Mouse (Mus musculus): ENCODE data around the gene Srprb. TPM values are rescaled to one million over a fixed set of nuclear protein-coding genes. Genes with fewer than 3 reads are reported as not detected.

Gene Srprb
- polyA plus RNA-seq, 1 experiment from 2014 or later = 65.9 TPM

DNA sequence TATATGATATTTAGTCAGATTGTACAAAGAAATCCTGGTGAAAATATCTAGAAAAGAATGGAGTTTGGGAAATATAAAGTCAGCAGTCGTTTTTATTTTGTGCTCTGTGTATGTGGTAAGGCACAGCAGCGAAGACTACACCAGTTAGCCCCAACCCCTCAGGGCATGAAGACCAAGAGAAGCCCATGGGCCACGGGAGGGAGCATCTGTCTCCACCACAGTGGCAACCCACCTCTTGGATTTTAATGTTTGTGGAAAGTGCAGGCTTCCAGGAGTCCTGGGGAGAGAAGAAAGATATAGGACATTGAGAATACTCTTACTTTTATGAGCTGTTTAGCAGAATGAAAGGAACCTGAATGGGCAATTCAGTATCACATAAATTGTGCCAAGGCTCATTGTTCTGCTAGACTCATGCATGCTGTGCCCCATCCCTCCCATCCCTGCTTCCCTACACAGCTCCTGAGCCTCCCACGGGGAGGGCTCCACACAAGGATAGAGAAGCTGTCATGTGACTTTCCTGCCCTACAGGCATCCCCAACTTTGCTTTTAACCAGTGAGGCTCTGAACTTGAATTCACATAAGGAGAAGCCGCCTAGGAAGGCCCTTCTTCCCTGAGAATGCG is 7.0 kb upstream of the Srprb start:
- no peaks in the 10 kb centered on the region for H3K36me3 ChIP-seq
- ATAC-seq (ENCODE audit: insufficient number of reproducible peaks, low FRiP score, low TSS enrichment, low read depth) = no peak

DNA sequence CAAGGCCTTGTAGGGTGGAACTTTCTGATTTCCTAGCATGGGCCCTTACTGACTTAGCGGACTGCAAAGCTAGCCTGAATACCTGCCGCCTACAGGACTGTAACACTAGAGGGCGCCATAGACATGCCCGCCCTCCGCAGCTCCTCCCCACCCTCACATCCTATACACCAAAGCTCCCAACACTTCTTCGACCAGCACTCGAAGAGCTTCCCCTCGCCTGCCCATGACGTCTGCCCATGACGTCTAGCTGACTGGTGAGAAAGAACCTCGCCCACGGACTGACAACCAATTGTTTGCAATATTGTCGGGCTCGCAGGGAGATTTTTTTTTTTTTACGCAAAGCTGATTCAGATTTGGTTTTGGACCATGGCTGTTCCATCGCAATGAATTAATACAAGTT is 5.9 kb upstream of the Srprb start:
- peak; percentile 77 for ATAC-seq (ENCODE audit: insufficient number of reproducible peaks, low FRiP score, low TSS enrichment, low read depth)
- Histone ChIP-seq H3K9ac (no peak overlapping the region), H3K4me3 (replicated peaks) (peak overlapping the region; percentile 36), H3K27me3 (no peaks in the 10 kb centered on the region), H3K4me2 (replicated peaks) (peak overlapping the region; percentile 56), H3K4me1 (peaks cover 4% of the 10 kb centered on the region; the same call in 1 of the 2 replicates), H3K9me3 (replicated peaks) (no peaks in the 10 kb centered on the region), H3K27ac (replicated peaks) (no peak overlapping the region), H3K36me3 (no peaks in the 10 kb centered on the region)
- WGBS = 6% methylated on average over 16 of the region's 16 CpGs

More for the DNA sequence above, 7.0 kb upstream of the Srprb start:
- Histone ChIP-seq H3K4me2 (replicated peaks) (no peak overlapping the region), H3K9ac (no peak overlapping the region), H3K27me3 (no peaks in the 10 kb centered on the region), H3K4me1 (peaks cover 4% of the 10 kb centered on the region; the same call in 1 of the 2 replicates), H3K27ac (replicated peaks) (no peak overlapping the region), H3K4me3 (replicated peaks) (no peak overlapping the region), H3K9me3 (replicated peaks) (no peaks in the 10 kb centered on the region)
- WGBS = 47% methylated on average over 6 of the region's 6 CpGs

DNA sequence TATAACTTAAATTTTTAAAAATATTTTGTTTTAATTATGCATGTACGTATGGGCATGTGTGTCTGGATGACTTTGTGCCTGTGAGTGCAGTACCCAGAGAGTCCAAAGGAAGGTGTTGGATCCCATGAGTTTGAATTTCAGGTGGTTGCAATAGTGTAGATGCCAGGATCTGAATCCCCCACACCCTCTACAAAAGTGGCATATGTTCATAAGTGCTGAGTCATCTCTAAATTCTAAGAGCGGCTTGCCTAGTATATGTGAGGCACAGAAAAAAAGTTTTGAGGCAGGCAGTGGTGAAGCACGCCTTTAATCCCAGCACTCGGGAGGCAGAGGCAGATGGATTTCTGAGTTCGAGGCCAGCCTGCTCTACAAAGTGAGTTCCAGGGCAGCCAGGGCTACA is 3.8 kb upstream of the Srprb start:
- Histone ChIP-seq H3K27ac (replicated peaks) (no peak overlapping the region), H3K9ac (no peak overlapping the region), H3K4me1 (peaks cover 4% of the 10 kb centered on the region; the same call in 1 of the 2 replicates), H3K4me2 (replicated peaks) (no peak overlapping the region), H3K36me3 (no peaks in the 10 kb centered on the region), H3K4me3 (replicated peaks) (no peak overlapping the region), H3K27me3 (no peaks in the 10 kb centered on the region), H3K9me3 (replicated peaks) (no peaks in the 10 kb centered on the region)
- 85% methylated on average over 5 of the region's 5 CpGs for WGBS
- ATAC-seq (ENCODE audit: insufficient number of reproducible peaks, low FRiP score, low TSS enrichment, low read depth) = no peak

DNA sequence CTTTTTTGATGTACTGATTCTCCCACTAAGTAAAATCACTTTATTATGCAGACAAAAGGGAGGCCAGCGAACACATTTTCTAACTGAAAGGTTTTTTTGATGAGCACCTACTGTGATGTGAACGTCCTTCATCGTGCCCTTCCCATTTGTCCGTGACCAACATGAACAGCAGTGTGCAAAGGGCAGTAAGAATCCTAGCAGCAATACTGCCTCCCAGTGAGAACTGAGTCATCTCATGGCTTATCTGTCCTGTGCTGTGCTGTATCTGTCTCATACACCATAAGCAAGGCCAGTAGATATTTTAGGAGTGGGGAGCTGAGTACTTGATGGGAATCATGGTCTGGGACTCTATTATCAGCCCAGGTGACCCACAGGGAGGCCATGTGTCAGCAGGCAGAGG is 13.5 kb downstream of the Srprb start:
- H3K9me3 ChIP-seq (replicated peaks) = no peaks in the 10 kb centered on the region
- H3K4me1 ChIP-seq = no peaks in the 10 kb centered on the region
- H3K4me3 ChIP-seq (replicated peaks) = no peak overlapping the region
- WGBS = 92% methylated on average over 4 of the region's 4 CpGs
- H3K4me2 ChIP-seq (replicated peaks) = no peak overlapping the region
- no peaks in the 10 kb centered on the region for H3K27me3 ChIP-seq
- ATAC-seq (ENCODE audit: insufficient number of reproducible peaks, low FRiP score, low TSS enrichment, low read depth) = no peak
- H3K9ac ChIP-seq = no peak overlapping the region
- no peak overlapping the region for H3K27ac ChIP-seq (replicated peaks)
- H3K36me3 ChIP-seq = peaks cover 60% of the 10 kb centered on the region

DNA sequence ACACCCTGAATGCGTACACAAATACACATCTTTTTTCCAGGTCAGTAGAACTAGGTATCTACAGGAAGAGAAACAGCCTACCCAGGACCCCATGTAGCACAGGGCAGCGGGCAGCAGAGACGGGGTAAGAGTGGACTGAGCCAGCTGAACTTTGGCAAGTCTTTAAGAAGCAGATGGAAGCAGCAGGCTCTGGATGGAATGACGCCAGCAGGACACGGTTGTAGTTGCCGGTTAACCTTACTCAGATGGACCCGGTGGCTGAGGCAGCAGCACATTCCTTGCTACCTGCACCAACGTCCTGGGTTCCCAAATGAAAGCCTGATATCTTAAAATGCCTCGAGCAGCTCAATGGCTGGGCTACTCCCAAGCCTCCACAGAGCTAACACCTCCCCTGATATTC is 15.2 kb downstream of the Srprb start:
- no peak overlapping the region for H3K4me2 ChIP-seq (replicated peaks)
- no peak for ATAC-seq (ENCODE audit: insufficient number of reproducible peaks, low FRiP score, low TSS enrichment, low read depth)
- H3K9me3 ChIP-seq (replicated peaks) = no peaks in the 10 kb centered on the region
- H3K4me1 ChIP-seq = no peaks in the 10 kb centered on the region
- 68% methylated on average over 9 of the region's 9 CpGs for WGBS
- peaks cover 43% of the 10 kb centered on the region for H3K36me3 ChIP-seq
- H3K4me3 ChIP-seq (replicated peaks) = no peak overlapping the region
- no peaks in the 10 kb centered on the region for H3K27me3 ChIP-seq
- H3K9ac ChIP-seq = no peak overlapping the region
- no peak overlapping the region for H3K27ac ChIP-seq (replicated peaks)

DNA sequence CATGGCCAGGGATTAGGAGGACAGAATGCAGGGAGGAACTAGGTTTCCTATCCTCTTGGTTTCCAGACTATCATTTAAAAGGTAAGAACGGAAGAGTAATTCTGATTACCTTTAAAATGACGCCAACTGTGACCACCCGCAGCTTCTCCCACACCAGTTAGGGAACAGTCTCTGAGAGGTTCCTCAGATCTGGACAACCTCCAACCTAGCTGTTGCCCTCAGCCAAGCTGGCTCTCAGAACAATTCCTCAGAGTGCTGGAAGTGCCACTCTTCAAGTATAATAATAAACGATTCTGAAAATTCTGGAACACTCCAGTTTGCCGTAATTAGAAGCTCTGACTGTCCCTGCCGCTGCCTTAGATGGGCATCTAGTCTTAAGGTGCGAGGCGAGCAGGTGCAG is 16.0 kb downstream of the Srprb start:
- no peak overlapping the region for H3K4me2 ChIP-seq (replicated peaks)
- H3K9ac ChIP-seq = no peak overlapping the region
- H3K27me3 ChIP-seq = no peaks in the 10 kb centered on the region
- H3K27ac ChIP-seq (replicated peaks) = no peak overlapping the region
- H3K36me3 ChIP-seq = peaks cover 35% of the 10 kb centered on the region
- ATAC-seq (ENCODE audit: insufficient number of reproducible peaks, low FRiP score, low TSS enrichment, low read depth) = no peak
- peaks cover 2% of the 10 kb centered on the region; the same call in 1 of the 2 replicates for H3K4me1 ChIP-seq
- no peaks in the 10 kb centered on the region for H3K9me3 ChIP-seq (replicated peaks)
- 92% methylated on average over 8 of the region's 8 CpGs for WGBS
- H3K4me3 ChIP-seq (replicated peaks) = no peak overlapping the region

DNA sequence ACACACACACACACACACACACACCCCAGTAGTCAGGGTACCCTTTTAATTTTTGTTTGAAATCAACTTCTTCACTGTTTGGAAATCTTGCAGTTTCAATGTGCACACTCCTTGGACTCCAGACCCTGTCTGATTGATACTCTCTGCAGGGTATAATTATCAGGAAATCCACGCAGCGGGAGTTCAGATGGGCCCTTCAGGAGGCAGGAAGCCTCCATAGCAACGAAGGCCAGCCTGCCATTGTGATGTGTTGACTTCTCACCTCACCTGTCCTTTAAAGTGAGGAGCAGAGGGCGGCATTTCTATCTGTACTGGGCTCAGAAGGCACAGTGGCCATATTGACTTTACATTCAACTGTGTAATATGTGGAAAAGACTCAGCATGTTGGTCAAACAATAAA is 17.1 kb downstream of the Srprb start:
- ATAC-seq (ENCODE audit: insufficient number of reproducible peaks, low FRiP score, low TSS enrichment, low read depth) = no peak
- Histone ChIP-seq H3K36me3 (peaks cover 24% of the 10 kb centered on the region), H3K27ac (replicated peaks) (no peak overlapping the region), H3K9me3 (replicated peaks) (no peaks in the 10 kb centered on the region), H3K27me3 (no peaks in the 10 kb centered on the region), H3K4me3 (replicated peaks) (no peak overlapping the region), H3K4me1 (peaks cover 13% of the 10 kb centered on the region), H3K9ac (no peak overlapping the region), H3K4me2 (replicated peaks) (no peak overlapping the region)
- 58% methylated on average over 4 of the region's 4 CpGs for WGBS

DNA sequence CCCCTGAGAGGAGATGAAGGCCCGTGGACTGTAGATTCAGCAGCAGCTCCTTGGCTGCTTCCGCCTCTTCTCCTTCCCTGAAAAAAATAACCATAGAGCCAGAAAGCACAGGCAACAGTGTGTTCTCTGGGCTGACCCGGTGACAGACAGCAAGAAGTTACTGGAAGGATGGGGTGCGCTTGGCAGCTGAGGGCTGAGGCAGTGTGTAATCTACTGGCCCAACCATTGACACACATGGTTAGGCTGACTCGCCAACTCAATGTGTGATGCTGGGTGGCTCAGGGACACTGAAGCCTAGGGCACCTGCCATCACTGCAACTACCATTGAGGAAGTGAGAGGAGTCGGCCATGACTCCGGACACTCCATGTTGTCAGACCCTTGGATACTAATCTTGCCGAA is 20.1 kb downstream of the Srprb start:
- H3K36me3 ChIP-seq = no peaks in the 10 kb centered on the region
- no peak overlapping the region for H3K27ac ChIP-seq (replicated peaks)
- no peak overlapping the region for H3K4me2 ChIP-seq (replicated peaks)
- H3K9me3 ChIP-seq (replicated peaks) = no peaks in the 10 kb centered on the region
- 87% methylated on average over 8 of the region's 8 CpGs for WGBS
- no peaks in the 10 kb centered on the region for H3K27me3 ChIP-seq
- ATAC-seq (ENCODE audit: insufficient number of reproducible peaks, low FRiP score, low TSS enrichment, low read depth) = no peak
- peaks cover 13% of the 10 kb centered on the region for H3K4me1 ChIP-seq
- no peak overlapping the region for H3K9ac ChIP-seq
- no peak overlapping the region for H3K4me3 ChIP-seq (replicated peaks)

DNA sequence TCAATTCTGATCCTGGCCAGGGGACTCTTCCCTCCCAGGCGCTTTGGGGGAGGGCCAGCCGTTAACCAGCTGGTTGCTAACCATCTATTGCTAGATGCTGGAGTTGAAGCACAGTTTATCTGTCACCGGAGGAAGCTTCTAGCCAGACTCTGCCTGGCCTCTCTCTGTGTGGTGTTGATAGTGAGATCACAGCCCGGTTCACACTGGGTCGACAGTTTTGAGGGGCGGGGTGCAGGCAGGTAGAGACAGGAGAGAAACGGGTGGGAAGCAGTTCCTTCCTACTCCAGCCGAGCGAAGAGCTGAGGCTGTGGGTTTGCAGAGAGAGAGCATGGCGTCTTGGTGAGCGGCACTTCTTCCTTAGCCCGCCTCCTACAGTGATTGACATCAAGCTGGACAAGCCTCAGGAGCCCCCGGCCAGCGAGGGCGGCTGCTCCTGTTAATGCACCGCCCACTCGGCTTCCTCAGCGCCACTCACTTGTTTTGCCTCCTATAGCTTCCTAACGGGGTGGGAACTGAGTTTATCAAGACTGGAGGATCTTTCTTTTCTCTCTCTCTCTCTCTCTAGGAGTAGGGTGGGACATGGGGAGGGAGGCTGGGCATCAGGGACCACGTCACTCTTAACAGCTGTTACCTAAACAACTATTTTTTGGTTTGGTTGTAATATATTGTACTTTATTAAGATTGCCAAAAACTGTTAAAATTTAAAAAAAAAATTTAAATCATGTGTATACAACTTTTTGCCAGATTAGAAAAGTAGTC is 21.0 kb downstream of the Srprb start:
- WGBS = 1% methylated on average over 20 of the region's 20 CpGs
- H3K9me3 ChIP-seq (replicated peaks) = no peaks in the 10 kb centered on the region
- H3K9ac ChIP-seq = peak overlapping the region; percentile 45
- H3K36me3 ChIP-seq = no peaks in the 10 kb centered on the region
- H3K4me1 ChIP-seq = peaks cover 13% of the 10 kb centered on the region
- H3K4me2 ChIP-seq (replicated peaks) = peak overlapping the region; percentile 69
- H3K4me3 ChIP-seq (replicated peaks) = peak overlapping the region; percentile 45
- peak; percentile 87 for ATAC-seq (ENCODE audit: insufficient number of reproducible peaks, low FRiP score, low TSS enrichment, low read depth)
- H3K27me3 ChIP-seq = no peaks in the 10 kb centered on the region
- H3K27ac ChIP-seq (replicated peaks) = peak overlapping the region; percentile 76

DNA sequence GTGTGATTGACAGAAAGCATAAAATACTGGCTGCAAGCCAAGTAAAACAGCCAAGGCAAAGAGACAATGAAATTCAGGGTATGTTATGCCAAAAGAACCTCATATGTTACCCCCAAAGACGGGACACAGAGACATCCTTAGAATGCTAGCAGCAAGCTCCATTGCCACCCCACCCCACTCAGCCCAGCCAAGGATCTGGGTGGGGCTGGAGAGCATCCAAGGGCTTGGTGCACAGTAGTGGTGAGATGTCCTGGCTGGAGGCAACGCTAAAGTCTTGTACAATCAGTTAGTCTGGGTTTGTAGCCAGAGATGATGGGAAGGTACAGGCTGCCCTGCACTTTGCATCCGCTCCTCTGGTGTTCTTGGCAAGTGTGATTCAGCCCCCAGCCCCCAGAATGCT is 21.6 kb downstream of the Srprb start:
- WGBS = 35% methylated on average over 3 of the region's 3 CpGs
- H3K27me3 ChIP-seq = no peaks in the 10 kb centered on the region
- peak overlapping the region; percentile 76 for H3K27ac ChIP-seq (replicated peaks)
- H3K36me3 ChIP-seq = no peaks in the 10 kb centered on the region
- peak overlapping the region; percentile 45 for H3K4me3 ChIP-seq (replicated peaks)
- H3K9ac ChIP-seq = peak overlapping the region; percentile 45; the same call in 1 of the 2 replicates
- H3K9me3 ChIP-seq (replicated peaks) = no peaks in the 10 kb centered on the region
- ATAC-seq (ENCODE audit: insufficient number of reproducible peaks, low FRiP score, low TSS enrichment, low read depth) = peak; percentile 55; the same call in 1 of the 2 replicates
- peaks cover 13% of the 10 kb centered on the region for H3K4me1 ChIP-seq
- H3K4me2 ChIP-seq (replicated peaks) = peak overlapping the region; percentile 69

DNA sequence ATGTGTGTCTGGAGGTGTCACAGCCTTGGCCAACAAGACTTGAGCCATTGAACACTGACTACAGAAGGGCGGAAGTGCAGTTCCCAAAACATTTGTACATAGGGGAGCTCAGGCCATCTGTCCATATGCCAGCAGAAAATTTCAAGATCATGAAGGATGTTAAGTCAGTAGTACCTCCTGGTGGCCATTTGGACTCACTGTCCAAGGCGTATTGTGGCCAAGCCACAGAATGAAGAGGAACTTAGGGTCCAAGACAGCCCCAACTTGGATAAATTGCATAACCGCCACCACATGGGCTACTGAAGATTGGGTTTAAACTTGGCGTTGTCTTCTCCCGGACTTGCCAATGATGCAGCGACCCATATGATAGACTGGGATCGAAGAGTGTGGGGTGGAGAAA is 26.2 kb downstream of the Srprb start:
- ATAC-seq (ENCODE audit: insufficient number of reproducible peaks, low FRiP score, low TSS enrichment, low read depth) = no peak
- H3K27me3 ChIP-seq = no peaks in the 10 kb centered on the region

More for the DNA sequence above, 26.2 kb downstream of the Srprb start:
- H3K27ac ChIP-seq (replicated peaks) = no peak overlapping the region
- no peaks in the 10 kb centered on the region for H3K9me3 ChIP-seq (replicated peaks)
- no peaks in the 10 kb centered on the region for H3K36me3 ChIP-seq
- H3K4me2 ChIP-seq (replicated peaks) = no peak overlapping the region
- peaks cover 8% of the 10 kb centered on the region for H3K4me1 ChIP-seq
- H3K9ac ChIP-seq = no peak overlapping the region
- WGBS = 89% methylated on average over 7 of the region's 7 CpGs
- H3K4me3 ChIP-seq (replicated peaks) = no peak overlapping the region

Measured in embryonic facial prominence, embryonic 15.5 days (tissue).